Mouse (Mus musculus): Measurements from ENCODE around the gene Slc16a6. TPM values are rescaled to one million over a fixed set of nuclear protein-coding genes. Genes with fewer than 3 reads are reported as not detected.

The Slc16a6 gene
- 67.6 and 85.6 TPM in 2 replicates for total RNA-seq (2023)

GRCm38 (mm10) chr11:109473171-109474085 lies at the start of gene Slc16a6, which contains the start of gene Arsg:
TSS of gene Slc16a6 (minus strand) at chr11:109473598.
TSS of gene Arsg (plus strand) at chr11:109473374.

GRCm38 (mm10) chr11:109425392-109426271 lies 47.8 kb downstream of the Slc16a6 start, which contains the start of gene Amz2:
TSS of gene Amz2 (plus strand) at chr11:109425946.

GRCm38 (mm10) chr11:109413617-109414016 lies 59.8 kb downstream of the Slc16a6 start, which contains the start of gene 9930022D16Rik:
TSS of gene 9930022D16Rik (plus strand) at chr11:109413917.

Other genes starting within 250 kb of the Slc16a6 start
- gene Rgs9, start 175.5 kb downstream of the Slc16a6 start, total RNA-seq (2023): 6.8 and 7.5 TPM in 2 replicates
- 99.3 and 137 TPM in 2 replicates for gene Gna13, start 110.8 kb downstream of the Slc16a6 start, total RNA-seq (2023)
- 0.18 and 0.38 TPM in 2 replicates for gene 9930022D16Rik, start 59.7 kb downstream of the Slc16a6 start, total RNA-seq (2023)
- gene Amz2, start 47.7 kb downstream of the Slc16a6 start, total RNA-seq (2023): 14.2 and 15.7 TPM in 2 replicates
- gene Arsg, start 224 bp downstream of the Slc16a6 start, total RNA-seq (2023): 44.8 and 65.3 TPM in 2 replicates
- gene Wipi1, start 138.4 kb upstream of the Slc16a6 start, total RNA-seq (2023): 39.4 and 47.6 TPM in 2 replicates
- 185 and 244 TPM in 2 replicates for gene Prkar1a, start 175.8 kb upstream of the Slc16a6 start, total RNA-seq (2023)
- gene Fam20a, start 248.7 kb upstream of the Slc16a6 start, total RNA-seq (2023): not detected in 2 replicates

All from neutrophil, adult 65 days (primary cell).